Mouse (Mus musculus): ENCODE results near the gene Gga2.

- TF ChIP-seq CTCF (IDR thresholded peaks at IDR 0.05 in 2 of 3, conservative IDR thresholded peaks at IDR 0.05 in 1 of 3; ENCODE audit: control insufficient read depth in 1 of 3, insufficient read depth in 1 of 3, low read depth in 2 of 3, low read length in 3 of 3, poor library complexity in 1 of 3, severe bottlenecking in 1 of 3), result no peak
- TF ChIP-seq POLR2A (IDR thresholded peaks at IDR 0.05; ENCODE audit: control insufficient read depth in 1 of 2, insufficient read depth in 1 of 2, low read depth in 1 of 2, low read length in 2 of 2, poor library complexity in 1 of 2), result no peak
- TF ChIP-seq ETS1 (IDR thresholded peaks at IDR 0.05; ENCODE audit: low read depth, low read length), result no peak
- no peak for TF ChIP-seq MAX (IDR thresholded peaks at IDR 0.05; ENCODE audit: low read length)
- TF ChIP-seq RAD21 (IDR thresholded peaks at IDR 0.05; ENCODE audit: low read depth, low read length), result no peak
- no peak for TF ChIP-seq MXI1 (IDR thresholded peaks at IDR 0.05; ENCODE audit: low read depth, low read length)
- no peak for TF ChIP-seq ZNF384 (IDR thresholded peaks at IDR 0.05; ENCODE audit: low read depth, low read length)
- no peak for TF ChIP-seq EP300 (IDR thresholded peaks at IDR 0.05; ENCODE audit: low read depth in 1 of 2, low read length in 2 of 2)
- no peak for TF ChIP-seq USF2 (IDR thresholded peaks at IDR 0.05; ENCODE audit: borderline replicate concordance in 1 of 2, insufficient read depth in 1 of 2, low read depth in 1 of 2, low read length in 2 of 2)
Measured at GRCm38 (mm10) chr7:121962571-121962959, 58.5 kb downstream of the Gga2 start.

All from MEL (cell line).